Mouse (Mus musculus): ENCODE results near the gene Birc2. TPM values are rescaled to one million over a fixed set of nuclear protein-coding genes. Genes with fewer than 3 reads are reported as not detected.

Birc2 gene
- total RNA-seq, 2 experiments from 2014 or later, result 35.0 to 36.2 TPM

Small RNA genes lying within 50 kb of the gene (microRNA-seq; reads per million reads assigned to microRNA genes)
- gene Mir5618, result 0.37 to 1.2 reads per million in 2 experiments

Other genes with a start within 250 kb of the Birc2 start
- gene Mmp20, start 208.8 kb downstream of the Birc2 start, total RNA-seq (2021), result not detected
- not detected for gene Mmp7, start 145.0 kb downstream of the Birc2 start, total RNA-seq (2021)
- gene Tmem123, start 73.0 kb downstream of the Birc2 start, total RNA-seq (2021), result 10 to 100 TPM; 13.6 to 14.8 TPM
- 1 to 10 TPM; 1.3 to 1.6 TPM for gene Birc3, start 36.1 kb upstream of the Birc2 start, total RNA-seq (2021)
- gene Yap1, start 167.5 kb upstream of the Birc2 start, total RNA-seq (2021), result 10 to 100 TPM; 14.2 to 17.3 TPM
- 10 to 100 TPM; 10.1 to 10.4 TPM for gene Cfap300, start 205.8 kb upstream of the Birc2 start, total RNA-seq (2021)

Measured in layer of hippocampus, postnatal 25 days (tissue).